Mouse (Mus musculus) kidney, adult 2 months (tissue): ENCODE results near the gene Rpl26.

Experiments
- CTCF ChIP-seq: fragments of 200-500 bp; conservative IDR thresholded peaks from 2 replicates; pipeline ENCODE4 v1.5.1; 2011; ENCODE audit warnings: low read depth, mild to moderate bottlenecking, control low read depth, low read length, moderate library complexity, mixed read lengths; ENCODE audit not compliant: insufficient read depth, insufficient read length
- POLR2A ChIP-seq: fragments of 200-500 bp; IDR thresholded peaks from one replicate; pipeline ENCODE4 v1.6.1; 2011; ENCODE audit warnings: low read depth, low read length, control low read depth

DNA sequence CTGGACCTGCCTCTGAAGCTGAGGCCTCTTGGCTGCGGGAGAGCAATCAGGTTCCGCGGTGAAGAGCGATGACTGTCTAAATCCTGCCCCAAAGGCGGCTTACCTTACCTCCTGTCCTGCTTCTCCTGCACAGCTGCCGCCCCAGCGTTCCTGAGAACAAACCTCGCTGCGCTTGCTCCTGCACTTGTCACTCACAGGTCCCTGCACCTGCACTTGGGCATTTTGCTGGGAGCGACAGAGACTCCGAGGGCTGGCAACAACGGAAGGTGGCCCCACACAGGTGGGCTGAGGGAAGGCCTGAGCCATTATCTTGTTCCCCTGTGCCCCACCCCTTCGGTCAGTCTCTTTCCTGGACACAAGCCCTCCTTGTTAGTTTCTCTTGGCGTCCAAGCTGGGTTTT, 19.3 kb upstream of the Rpl26 start:
- TF ChIP-seq POLR2A, result no peak
- no peak for TF ChIP-seq CTCF
